Mouse (Mus musculus) cerebellum, adult 2 months (tissue): ENCODE results near the gene Lyve1.

ENCODE experiments used
- CTCF ChIP-seq: fragments of 200-500 bp; IDR thresholded peaks from 2 replicates; pipeline ENCODE4 v1.5.1; 2011; ENCODE audit warnings: low read depth, mild to moderate bottlenecking, control low read depth, low read length, moderate library complexity, borderline replicate concordance; ENCODE audit not compliant: insufficient read depth
- POLR2A ChIP-seq: fragments of 200-500 bp; IDR thresholded peaks from 2 replicates; pipeline ENCODE4 v1.6.1; 2011; ENCODE audit warnings: low read length, control low read depth, borderline replicate concordance; ENCODE audit not compliant: insufficient read depth

DNA sequence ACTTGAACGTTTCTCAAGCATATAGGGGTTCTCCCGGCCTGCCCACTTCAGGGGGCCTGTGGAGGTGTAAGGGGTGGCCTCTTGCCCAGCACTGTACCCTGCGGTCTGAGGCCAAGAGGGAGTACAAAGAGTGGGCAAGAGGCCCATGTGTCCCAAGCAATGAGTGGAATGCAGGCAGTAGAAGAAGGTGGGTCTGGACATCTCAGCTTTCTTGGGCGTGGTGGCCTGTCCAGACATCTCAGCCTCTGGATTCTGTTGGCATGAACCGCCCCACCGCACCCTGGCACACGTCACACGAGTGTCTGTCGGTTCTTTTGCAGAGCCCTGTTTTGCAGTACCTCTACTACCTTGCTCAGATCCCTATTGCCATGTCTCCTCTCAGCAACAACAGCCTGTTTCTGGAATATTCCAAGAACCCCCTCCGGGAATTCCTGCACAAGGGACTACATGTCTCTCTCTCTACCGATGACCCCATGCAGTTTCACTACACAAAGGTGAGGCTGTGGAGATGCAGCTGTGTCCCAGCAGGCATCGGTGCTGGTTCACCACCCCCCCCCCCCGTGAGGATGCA is 55.5 kb downstream of the Lyve1 start:
- no peak for TF ChIP-seq CTCF
- TF ChIP-seq POLR2A, result no peak
